Mouse (Mus musculus) frontal cortex, adult 2 months (tissue): ENCODE results near the gene Gsta3. TPM values are rescaled to one million over a fixed set of nuclear protein-coding genes. Genes with fewer than 3 reads are reported as not detected.
"Not testable (repeated sequence)": the region's sequence is repeated elsewhere in the genome, so short reads cannot be mapped to it uniquely, and the experiment has no call there.

ENCODE experiments used
- DNase-seq, 2 experiments: peaks; one replicate each; pipeline ENCODE4 v3.0.0; 2022; ENCODE audit warnings: low spot score in 1 of 2; ENCODE audit errors: extremely low spot score in 1 of 2
- polyA plus RNA-seq: library from polyadenylated mRNA; depleted of rRNA; stranded (reverse); fragments of >200 nt; gene quantifications from 2 replicates; pipeline ENCODE4 v1.2.3, GENCODE M21; 2012; rRNA removed

Gsta3 gene
- polyA plus RNA-seq, result 2.5 and 2.6 TPM in 2 replicates

DNA sequence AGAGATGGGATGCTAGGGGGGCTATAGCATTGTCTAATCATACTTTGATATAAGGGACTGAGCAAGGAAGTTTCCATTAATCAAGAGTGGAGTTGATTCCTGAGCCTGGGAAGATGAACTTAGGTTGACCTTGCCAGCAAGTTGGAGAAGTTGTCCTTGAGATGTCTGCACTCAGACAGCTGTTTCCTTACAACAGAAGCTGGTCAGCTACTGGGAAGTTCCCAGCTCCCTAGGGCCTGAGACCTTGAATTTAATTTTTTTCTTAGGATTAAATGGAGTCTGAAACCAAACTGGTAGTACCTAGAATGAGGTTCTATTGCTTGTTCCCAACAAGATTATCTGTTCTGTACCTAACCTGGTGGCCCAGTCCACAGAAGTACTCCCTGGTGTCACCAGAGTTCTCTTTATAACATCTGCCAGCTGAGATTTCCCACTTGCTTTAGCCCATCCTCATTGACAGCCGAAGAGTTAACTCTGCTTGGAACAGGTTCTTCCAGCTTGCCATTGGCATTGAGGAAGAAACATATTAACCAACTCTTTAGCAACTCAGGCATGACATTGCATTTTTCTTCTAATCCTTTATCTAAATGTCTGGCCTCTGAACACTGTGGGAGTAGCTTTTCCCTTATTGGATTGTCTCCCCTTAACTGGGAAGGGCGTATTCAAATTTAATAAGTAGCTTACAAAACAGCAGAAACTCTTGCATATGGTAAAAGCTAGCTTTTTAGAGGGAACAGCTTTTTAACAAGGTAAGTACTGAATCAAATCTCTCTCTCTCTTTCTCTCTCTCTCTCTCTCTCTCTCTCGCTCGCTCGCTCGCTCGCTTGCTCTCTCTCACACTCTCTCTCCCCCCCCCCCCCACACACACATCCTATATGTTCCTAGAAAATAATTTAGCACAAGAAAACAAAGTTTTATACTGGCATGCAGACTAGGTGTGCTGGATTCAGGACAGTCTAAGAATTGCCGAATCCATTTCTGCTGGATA, at the start of gene Gsta3:
TSS of gene Gsta3 (plus strand) at position 679 of the 988 bp plus-strand sequence.
- DNase-seq, result no peak

DNA sequence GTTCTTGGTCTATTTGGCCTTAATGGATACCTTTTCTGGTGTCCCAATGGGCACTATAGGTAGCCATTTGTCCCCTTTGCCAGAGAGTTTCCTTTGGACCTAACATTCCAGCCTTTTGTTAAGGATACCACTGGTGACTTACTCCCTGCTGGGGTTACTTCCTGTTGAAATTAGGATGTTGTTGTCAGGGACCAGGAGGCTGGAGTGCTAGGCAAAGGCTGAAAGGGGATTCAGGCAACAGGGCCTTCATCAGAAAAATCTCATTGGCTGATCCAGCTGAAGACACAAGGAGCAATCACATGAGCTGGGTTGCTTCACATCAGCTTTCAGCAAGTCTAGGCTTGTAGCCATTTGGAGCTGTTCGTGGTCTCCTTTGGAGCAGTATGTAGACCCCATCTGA, 34.1 kb upstream of the Gsta3 start:
- no peak for DNase-seq

DNA sequence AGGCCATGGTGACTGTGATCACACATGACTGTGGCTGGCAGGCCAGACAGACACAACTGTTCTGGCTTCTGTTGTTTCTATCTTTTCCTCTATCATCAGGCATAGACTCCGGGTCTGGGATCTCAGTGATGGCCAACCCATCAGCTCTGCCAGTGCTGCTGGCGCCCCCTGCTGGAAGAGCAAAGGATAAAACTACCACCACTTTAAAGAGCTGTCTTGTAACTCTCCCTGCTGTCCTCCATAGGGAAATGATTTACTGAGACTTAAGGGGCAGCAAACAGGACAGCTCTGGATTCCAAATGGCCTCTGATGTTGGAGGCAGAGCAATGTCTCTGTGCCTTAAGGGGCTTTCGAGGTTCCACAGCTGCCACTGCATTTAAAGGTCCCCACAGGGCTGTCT, 26.9 kb upstream of the Gsta3 start:
- not testable (repeated sequence) for DNase-seq

- DNase-seq, result peak; percentile 40 to 44
These were observed 26.2 kb upstream of the Gsta3 start for GRCm38 (mm10) chr1:21213991-21214692.

- peak; percentile 64 to 93 for DNase-seq
These were observed 21.9 kb upstream of the Gsta3 start, which contains the start of gene Tmem14a for GRCm38 (mm10) chr1:21218489-21218919. Gene Tmem14a (plus strand): TSS chr1:21218575.

DNA sequence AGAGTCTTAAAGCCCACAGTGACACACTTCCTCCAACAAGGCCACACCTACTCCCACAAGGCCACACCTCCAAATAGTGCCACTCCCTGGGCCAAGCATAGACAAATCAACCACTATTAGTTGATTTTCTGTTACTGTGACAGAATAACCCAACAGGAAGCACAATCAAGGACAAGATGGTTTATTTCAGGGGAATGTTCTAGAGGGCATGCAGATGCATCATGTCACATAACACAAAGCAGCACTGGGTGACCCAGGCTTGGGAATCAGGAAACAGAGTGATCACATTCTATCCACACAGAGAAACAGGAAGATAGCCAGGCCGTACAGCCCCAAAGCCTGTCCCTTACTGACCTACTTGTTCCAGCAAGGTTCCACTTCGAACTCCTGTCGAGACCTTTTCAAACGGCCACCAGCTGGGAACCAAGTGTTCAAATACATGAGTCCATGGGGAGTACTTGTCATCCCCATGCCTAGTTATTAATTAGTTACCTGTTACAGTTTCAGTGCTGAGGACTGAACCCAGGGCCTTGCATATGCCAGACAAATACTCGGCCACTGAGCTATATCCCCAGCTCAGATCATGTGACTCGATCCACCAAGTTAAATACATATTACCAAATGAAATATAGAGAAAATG, 12.5 kb upstream of the Gsta3 start:
- DNase-seq, result no peak

GRCm38 (mm10) chr1:21228740-21229722, 11.4 kb upstream of the Gsta3 start:
- DNase-seq, result not testable (repeated sequence)

DNA sequence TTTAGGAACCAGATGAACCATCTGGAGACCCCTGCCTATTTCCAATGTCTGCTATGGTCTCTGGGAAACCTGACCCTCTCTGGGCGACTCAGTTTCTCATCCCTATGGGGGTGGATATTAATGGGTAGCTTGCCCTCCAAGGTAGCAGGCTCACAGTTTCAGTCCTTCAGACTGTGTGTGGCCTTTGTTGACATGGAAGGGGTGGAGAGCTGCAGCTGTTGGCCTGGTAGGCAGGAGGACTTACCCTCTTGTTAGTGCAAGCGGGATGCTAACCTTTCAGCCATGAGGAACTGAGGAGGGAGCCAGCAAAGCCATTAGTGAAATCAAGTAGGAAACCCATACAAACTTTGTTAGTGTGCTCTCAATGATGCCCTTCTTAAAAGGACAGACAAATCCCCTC, 10.0 kb upstream of the Gsta3 start:
- no peak for DNase-seq

GRCm38 (mm10) chr1:21231744-21232464, 8.5 kb upstream of the Gsta3 start:
- peak in 1 of 2 experiments; percentile 63 for DNase-seq

- DNase-seq, result no peak
These were observed 7.9 kb upstream of the Gsta3 start for GRCm38 (mm10) chr1:21232516-21232915.

DNA sequence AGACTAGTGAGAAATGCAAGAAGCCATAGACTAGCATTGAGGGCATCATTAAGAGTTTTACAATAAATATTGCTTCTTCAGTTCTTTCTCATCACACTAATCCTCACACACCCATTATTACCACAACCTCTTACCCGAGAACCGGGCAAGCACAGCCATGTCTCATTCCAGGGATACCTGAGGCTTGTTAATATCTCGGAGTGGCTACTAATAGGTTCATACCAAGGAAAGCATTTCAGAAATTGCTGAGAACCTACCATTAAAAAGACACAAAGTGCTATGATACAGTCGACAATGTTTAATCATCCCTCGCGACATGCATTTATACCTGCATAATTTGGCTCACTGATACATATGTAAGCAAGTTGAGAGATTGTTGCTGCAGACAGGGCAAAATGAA, 5.0 kb upstream of the Gsta3 start:
- no peak for DNase-seq

DNA sequence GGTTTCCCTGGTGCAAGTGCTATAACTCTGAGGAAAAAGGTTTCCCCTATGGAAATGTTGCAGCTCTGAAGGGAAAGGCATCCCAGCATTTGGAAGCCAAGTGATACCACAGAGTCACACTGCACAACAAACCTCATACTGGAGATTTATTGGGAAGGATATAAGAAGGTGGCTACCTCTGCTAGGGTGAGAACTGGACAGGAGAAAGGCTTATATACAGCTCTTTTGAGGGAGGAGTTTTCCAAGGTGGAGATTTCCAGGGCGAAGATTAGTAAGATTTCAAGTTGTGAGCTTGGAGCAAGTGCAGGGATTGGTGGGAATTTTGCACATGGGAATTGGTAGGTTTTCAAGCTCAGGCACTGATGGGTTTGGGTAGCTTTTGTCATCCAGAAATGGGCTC, 707 bp downstream of the Gsta3 start:
- no peak for DNase-seq

DNA sequence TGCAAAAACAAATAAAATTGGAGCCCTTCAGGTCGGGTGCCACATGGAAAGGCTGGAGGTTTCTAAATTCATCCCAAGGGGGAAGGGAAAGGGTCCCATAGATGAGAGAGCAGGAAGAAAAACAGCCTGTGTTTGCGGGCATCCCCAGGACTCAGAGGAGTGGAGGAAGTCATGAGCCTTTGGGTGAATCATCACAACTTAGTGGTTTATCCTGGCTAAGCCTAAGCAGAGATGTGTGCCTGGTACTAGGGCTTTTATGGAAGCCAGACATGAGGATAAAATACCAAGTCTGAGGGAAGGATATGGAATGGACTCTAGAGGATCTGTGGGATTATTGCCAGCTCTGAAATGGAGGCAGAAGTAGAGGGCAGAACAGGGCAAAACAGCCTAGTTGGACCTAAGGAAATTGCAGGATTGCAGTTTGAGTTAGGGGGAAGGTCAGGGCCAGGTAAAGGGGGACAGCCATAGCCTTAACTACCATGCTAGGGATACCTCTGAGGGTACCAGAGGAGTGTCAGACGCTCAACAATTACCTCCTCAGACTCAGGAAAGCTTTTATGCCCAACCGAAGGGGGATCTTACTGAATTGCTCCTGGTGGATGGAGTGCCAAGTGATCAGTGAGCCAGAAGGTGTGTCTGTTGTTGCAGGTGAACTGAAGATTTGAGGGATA, 4.0 kb downstream of the Gsta3 start:
- no peak for DNase-seq

DNA sequence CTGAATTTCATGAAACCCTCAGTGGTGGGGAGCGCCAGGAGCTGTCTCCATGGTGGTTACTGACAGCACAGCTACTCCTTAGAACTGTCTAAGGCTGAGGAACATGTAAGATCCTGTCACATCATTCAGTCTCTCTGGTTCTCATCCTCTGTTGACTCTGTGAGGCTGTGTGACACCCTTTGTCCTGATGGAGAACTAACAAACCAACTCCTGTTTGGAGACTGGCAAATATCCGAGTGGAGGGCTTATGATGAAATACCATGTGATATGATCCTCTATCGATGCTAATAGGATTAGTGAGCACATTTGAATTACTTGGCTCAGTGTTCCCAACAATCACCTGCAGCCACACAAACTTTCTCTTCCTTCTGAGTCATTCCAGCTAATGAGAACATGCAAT, 5.7 kb downstream of the Gsta3 start:
- DNase-seq, result no peak

- no peak for DNase-seq
These were observed 7.5 kb downstream of the Gsta3 start for GRCm38 (mm10) chr1:21247896-21248295.

GRCm38 (mm10) chr1:21248560-21249390, 8.4 kb downstream of the Gsta3 start:
- DNase-seq, result peak in 1 of 2 experiments; percentile 20

- no peak for DNase-seq
These were observed 11.3 kb downstream of the Gsta3 start for GRCm38 (mm10) chr1:21251661-21252060.
